Mouse (Mus musculus) retina, postnatal 7 days (tissue): ENCODE results near the gene Serhl.

ENCODE experiments used
- DNase-seq: peaks from one replicate; pipeline ENCODE4 v3.0.0-alpha.2; 2012; ENCODE audit warnings: low read depth, low spot score

Gene Serhl

DNA sequence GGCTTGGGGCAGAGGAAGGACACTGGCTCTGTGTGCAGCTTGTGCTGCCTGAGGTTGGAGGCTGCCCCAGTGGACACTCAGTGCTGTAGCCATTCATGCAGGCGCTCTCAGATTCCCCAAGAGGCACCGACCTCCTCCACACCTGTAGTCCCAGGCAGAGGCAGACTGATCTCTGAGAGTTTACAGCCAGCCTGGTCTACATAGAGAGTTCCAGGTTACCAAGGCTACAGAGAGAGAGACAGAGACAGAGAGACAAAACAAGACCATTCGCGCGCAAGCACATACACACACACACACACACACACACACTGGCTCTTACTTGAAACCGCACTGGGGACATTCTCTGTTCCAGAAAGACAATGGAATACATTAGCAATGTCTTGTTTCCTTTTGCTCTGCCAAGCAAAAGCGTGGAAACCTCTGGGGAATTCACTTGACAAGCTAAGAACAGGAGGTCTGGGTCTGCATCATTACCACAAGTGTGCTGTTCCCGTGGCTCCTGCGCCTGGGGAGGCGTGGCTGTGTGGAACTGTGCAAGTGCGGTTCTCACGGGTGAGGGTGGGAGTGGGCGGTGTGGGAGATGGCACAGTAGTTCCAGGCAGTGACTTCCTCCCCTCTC is 5.2 kb upstream of the Serhl start:
- DNase-seq: no peak

GRCm38 (mm10) chr15:83085901-83086300 is 3.4 kb upstream of the Serhl start:
- no peak for DNase-seq

DNA sequence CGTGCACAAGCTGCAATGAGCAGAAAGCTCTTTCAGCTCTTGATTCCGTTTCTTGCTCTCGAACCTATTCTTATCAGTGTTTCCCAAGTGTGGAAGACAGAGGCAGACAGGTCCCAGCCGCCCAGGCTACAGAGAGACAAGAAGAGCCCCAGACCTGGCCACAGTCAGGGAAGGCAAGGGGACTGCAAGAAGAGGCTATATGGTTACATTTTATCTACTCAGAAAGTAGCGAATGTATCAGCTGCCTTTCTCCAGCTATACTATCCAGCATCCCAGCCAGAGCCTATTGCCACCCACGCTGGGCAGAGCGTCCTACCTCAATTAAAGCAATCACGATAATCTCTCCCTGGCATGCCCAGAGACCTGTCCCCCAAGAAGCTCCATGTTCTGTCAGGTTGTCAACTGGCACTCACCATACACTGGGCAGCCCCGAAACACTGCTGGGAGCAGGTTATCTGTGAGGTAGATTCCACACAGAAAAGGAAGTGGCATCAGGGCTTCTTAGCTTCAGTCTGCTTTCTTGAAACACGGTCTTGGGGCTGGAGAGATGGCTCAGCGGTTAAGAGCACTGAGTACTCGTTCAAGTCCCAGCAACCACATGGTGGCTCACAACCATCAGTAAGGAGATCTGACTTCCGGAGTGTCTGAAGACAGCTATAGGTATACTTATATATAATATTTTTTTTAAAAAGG is 2.5 kb upstream of the Serhl start:
- no peak for DNase-seq

DNA sequence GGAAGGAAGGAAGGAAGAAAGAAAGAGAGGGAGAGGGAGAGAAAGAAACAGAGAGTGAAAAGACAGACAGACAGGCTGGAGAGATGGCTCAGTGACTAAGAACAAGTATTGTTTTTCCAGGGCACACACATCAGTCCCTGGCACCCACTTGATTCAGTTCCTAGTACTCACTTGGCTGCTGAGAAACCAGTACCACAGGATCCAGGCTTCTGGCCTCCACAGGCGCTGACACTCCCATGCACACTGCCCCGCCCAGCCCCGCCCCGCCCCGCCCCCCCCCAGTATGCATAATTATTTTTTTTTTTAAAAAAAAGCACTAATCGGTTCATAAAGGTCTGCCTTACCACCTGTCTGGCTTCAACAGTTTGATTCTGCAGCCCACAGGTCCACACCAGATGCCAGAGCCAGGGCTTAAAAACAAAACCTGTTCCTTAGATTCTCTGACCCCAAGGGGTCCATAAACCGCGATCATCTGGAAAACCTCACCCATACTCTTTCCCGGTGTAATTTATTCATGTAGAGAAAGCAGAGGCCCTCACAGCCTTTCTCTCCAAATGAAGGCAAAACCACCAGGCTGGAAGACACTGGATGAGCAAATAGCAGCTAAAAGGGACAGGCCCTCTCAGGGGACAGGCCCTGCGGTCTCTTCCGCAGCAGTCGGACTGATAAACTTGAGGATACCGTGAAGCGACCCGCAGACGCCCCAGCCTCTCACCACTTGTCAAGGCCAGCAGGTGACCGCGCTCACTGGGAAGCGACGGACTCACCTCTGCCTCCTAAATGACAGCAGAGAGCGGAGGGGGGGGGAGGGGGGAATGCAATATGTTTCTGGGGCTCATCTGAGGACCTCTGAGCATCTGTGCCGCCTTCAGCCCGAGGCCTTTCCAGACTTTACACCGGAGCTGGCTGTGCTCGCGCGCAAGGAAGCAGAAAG is 544 bp upstream of the Serhl start:
- no peak for DNase-seq

DNA sequence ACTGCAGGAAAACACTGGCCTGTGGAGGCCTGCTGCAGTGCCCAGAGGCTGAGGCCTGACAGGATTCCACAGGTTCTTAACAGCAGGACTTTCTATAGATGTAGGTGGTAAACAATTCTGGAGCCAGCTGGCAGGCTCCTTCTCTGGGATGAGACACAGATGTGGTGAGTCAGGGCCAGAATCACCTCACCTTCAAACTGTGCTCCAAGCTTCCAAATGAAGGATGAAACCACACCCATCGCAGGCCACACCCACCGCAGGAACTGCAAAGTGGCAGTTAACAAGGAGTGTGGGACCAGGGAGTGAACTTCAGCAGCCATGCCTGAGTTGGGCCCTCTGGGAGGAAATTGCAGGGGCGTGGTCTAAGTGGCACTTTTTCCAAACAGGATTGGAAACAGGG is 1.6 kb downstream of the Serhl start:
- no peak for DNase-seq

- no peak for DNase-seq
Measured at GRCm38 (mm10) chr15:83093687-83094086, 4.4 kb downstream of the Serhl start.

DNA sequence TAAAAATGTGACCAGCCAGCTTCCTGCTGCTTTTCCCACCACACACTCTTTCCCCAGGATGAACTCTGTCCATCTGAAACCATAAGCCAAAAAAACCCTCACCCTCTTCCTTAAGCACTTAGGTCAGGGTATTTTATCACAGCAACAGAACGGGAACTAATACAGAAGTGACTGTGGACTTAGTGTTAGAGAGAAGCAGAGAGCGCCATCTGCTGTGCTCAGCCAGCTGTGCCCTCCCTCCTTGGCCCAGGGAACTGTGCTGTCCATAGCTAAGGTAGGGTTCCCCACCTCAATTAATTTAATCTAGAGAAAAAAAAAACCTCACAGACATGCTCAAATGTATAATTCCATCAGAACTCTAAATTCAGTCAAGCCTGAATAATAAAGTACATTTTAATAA is 6.6 kb downstream of the Serhl start:
- DNase-seq: no peak

GRCm38 (mm10) chr15:83099533-83100331 is 10.4 kb downstream of the Serhl start:
- DNase-seq: peak; percentile 49

- no peak for DNase-seq
Measured at GRCm38 (mm10) chr15:83100332-83100662, 11.0 kb downstream of the Serhl start.

- no peak for DNase-seq
Measured at GRCm38 (mm10) chr15:83103111-83103510, 13.8 kb downstream of the Serhl start.

GRCm38 (mm10) chr15:83106426-83106825 is 17.1 kb downstream of the Serhl start:
- DNase-seq: no peak

GRCm38 (mm10) chr15:83107814-83108213 is 18.5 kb downstream of the Serhl start:
- DNase-seq: no peak

GRCm38 (mm10) chr15:83111290-83111689 is 22.0 kb downstream of the Serhl start:
- no peak for DNase-seq

DNA sequence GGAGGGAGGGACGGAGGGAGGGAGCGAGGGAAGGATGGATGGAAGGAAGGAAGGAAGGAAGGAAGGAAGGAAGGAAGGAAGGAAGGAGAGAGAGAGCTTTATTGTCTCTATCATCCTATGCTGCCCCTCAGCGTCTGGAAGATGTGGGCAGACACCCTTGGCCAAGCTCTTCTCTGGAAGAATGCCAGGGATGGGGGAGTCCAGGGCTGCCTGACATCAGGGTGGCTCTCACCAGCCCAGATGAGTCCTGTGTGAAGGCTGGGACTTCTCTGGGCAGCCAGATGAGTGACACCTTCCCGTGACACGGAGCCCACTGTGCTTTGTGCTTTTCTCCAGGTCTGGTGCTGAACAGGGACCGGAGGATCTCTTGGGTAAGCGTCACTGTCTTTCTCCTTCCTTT is 22.6 kb downstream of the Serhl start:
- no peak for DNase-seq

DNA sequence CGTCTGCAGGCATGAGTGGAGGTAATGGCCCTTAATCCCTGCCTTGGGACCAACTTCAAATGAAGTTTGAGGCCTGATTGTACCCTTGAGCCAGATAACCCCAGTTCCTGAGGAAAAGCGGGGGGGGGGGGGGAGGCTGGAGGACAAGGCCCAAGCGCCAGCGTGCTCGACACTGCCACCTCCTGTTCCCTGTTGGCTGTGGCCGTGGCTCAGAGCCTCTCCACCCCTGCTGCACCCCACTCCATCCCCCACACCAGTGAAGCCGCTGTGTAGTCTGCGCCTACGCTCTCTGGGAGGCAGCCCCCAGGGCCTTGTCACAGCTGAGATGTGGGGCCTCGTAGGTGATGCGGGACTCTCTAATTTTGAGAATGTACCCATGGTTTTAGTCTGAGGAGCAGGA is 23.6 kb downstream of the Serhl start:
- peak; percentile 56 for DNase-seq

DNA sequence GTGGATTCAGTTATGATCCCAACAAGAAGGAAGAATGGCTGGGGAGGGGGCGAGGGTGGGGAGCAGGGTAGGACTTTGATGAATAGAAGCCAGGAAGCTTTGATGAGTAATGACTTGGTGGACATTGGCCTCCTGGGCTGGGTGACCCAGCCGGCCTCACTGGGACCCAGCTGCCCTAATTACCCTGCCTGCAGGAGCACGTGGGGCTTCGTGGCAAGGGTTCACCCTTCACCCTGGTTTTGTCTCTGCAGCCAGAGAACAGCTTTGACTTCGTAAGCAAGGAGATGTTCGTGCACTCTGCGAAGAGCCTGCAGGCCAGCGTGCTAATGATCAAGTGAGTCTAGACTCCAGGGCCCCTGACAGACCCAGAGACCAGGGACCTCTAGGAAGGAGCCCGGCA is 24.8 kb downstream of the Serhl start:
- DNase-seq: no peak

DNA sequence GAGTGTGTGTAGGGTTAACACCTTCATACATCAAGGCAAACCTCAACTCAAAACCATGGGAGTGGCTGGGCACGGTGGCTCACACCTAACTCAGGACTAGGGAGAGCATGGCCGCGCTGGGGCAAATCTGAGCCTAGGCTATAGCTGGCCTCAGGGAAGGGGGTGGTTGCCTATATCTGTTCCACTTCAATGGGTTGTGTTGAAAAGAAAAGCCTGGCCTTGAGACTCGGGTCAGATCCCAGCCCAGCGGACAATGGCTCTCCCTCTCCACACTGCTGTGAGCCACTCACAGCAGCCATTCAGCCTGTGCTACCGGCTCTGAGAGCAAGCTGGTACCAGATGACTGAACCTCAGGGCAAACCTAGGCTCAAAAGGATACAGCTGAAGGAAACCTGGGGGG is 25.8 kb downstream of the Serhl start:
- DNase-seq: no peak

- DNase-seq: peak; percentile 61
Measured at GRCm38 (mm10) chr15:83118360-83118759, 29.1 kb downstream of the Serhl start.

GRCm38 (mm10) chr15:83121709-83122565 is 32.6 kb downstream of the Serhl start:
- peak; percentile 20 for DNase-seq

GRCm38 (mm10) chr15:83122566-83123145 is 33.4 kb downstream of the Serhl start, which contains the start of gene Rrp7a:
Gene Rrp7a (minus strand): TSS chr15:83122801.
- peak; percentile 73 for DNase-seq
